Mouse (Mus musculus): Measurements from ENCODE around the gene Xrcc1. TPM values are rescaled to one million over a fixed set of nuclear protein-coding genes. Genes with fewer than 3 reads are reported as not detected.
A peak's percentile ranks its signal among the peaks of the same experiment; 100 is the strongest.

Gene Xrcc1
- polyA plus RNA-seq, 1 experiment from 2014 or later = 66.6 TPM

DNA sequence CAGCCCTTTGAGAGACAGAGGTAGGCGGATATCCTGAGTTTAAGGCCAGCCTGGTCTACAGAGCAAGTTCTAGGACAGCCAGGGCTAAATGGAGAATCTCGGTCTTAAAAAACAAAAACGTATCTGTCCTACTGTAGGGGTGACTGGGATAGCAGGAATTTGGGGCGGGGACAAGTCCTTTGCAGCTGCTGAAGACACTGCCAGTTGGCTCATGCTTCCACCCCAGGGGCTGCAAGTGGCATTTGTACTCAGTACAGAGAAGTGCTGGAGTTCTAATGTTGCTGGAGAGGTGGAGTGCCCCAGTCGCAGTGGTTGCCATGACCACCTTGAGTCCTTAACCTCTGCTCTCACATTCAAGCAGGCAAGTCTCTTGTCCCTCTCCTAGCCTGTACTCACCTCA, 23.3 kb upstream of the Xrcc1 start:
- H3K36me3 ChIP-seq (ENCODE audit: control insufficient read depth, insufficient read depth, low read length) = peaks cover 7% of the 10 kb centered on the region; the same call in 1 of the 2 replicates
- H3K4me2 ChIP-seq (ENCODE audit: low read length) = no peak overlapping the region
- H3K9me3 ChIP-seq (replicated peaks; ENCODE audit: control insufficient read depth, low read length) = no peaks in the 10 kb centered on the region
- DNase-seq (ENCODE audit: low spot score) (no peak), ATAC-seq (no peak)
- 71% methylated on average over 5 of the region's 5 CpGs for WGBS
- no peak overlapping the region for H3K27ac ChIP-seq (ENCODE audit: low read depth, low read length)
- H3K4me1 ChIP-seq (ENCODE audit: control insufficient read depth, insufficient read depth, low read length) = no peaks in the 10 kb centered on the region
- no peak overlapping the region for H3K9ac ChIP-seq (ENCODE audit: low read length)
- H3K27me3 ChIP-seq (replicated peaks; ENCODE audit: control insufficient read depth, insufficient read depth, low read length) = no peaks in the 10 kb centered on the region
- H3K4me3 ChIP-seq (ENCODE audit: low read depth, low read length) = no peak overlapping the region

DNA sequence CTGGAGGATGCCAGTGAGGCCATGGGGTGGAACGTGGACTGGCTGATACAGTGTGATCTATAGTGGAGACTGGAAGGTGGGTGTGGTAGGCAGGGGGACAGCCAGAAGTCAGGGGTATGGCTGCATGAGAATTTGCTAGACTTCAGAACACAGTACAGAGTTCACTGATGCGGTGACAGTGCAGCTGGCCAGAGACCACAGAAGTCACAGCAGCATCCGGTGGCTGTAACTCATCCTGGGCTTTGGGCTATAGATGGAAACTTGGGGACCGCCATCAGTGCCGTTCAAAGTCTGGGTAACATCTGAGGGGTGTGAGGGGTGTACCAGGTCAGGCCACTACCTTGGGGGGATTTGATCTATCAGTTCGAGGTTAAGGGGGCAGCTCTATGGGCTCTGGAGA, 22.4 kb upstream of the Xrcc1 start:
- Histone ChIP-seq H3K4me3 (ENCODE audit: low read depth, low read length) (no peak overlapping the region), H3K9ac (ENCODE audit: low read length) (no peak overlapping the region), H3K4me2 (ENCODE audit: low read length) (no peak overlapping the region), H3K9me3 (replicated peaks; ENCODE audit: control insufficient read depth, low read length) (no peaks in the 10 kb centered on the region), H3K27me3 (replicated peaks; ENCODE audit: control insufficient read depth, insufficient read depth, low read length) (no peaks in the 10 kb centered on the region), H3K27ac (ENCODE audit: low read depth, low read length) (no peak overlapping the region), H3K4me1 (ENCODE audit: control insufficient read depth, insufficient read depth, low read length) (no peaks in the 10 kb centered on the region), H3K36me3 (ENCODE audit: control insufficient read depth, insufficient read depth, low read length) (0 out of 2 replicates have a peak, but pooled peaks cover 3% of the 10 kb centered on the region)
- ATAC-seq = no peak
- DNase-seq (ENCODE audit: low spot score) = no peak
- 87% methylated on average over 6 of the region's 6 CpGs for WGBS

DNA sequence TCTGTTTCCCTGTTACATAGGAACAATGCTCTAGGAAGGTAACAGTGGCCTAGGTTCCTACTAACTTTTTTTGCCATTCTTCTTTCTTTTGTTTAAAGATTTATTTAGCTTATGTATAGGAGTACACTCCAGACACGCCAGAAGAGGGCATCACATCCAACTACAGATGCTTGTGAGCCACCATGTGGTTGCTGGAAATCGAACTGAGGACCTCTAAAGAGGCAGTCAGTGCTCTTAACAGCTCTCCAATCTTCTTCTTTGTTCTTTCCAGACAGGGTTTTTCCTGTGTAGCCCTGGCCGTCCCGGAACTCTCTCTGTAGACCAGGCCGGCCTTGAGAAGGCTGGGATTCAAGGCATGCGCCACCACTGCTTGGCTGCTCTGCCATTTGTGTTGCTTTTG, 21.1 kb upstream of the Xrcc1 start:
- ATAC-seq = no peak
- 87% methylated on average over 6 of the region's 6 CpGs for WGBS

DNA sequence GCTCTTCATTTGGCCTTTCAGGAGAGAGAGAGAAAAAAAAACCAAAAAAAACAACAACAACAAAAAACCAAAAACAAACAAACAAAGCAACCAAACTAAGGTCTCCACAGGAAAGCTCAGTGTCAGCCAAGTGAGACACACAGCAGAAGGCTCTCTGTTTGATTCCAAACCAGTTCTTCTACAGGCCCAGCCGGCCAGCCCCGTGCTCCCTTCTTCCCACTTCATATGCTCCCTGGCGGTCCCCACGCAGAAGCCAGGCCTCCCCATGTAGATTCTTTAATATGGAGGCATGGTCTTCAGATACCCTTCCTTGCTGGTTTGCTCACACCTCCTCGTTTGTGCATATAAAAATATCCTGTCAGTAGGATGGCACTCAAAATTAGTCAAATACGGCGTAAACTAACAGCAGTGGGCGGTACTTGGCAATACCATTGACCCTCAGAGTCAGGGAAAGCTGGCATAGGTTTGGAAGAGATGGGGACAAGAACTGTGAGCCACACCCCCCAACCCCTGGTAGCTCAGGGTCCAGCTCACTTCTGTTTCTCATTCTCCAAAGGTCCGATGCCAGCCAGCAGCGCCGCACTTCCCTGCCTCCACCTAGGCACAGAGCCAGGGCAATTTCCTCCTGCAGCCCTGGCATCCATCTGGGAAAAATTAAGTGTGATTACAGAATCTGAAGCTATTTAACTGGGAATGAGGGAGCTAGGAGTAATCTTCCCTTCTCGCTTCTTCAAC, 20.2 kb upstream of the Xrcc1 start:
- 0 out of 2 replicates have a peak, but pooled peaks cover 2% of the 10 kb centered on the region for H3K36me3 ChIP-seq (ENCODE audit: control insufficient read depth, insufficient read depth, low read length)
- no peak overlapping the region for H3K9ac ChIP-seq (ENCODE audit: low read length)
- 83% methylated on average over 12 of the region's 12 CpGs for WGBS
- no peak overlapping the region for H3K4me3 ChIP-seq (ENCODE audit: low read depth, low read length)
- DNase-seq (ENCODE audit: low spot score) (peak; percentile 33), ATAC-seq (no peak)
- no peak overlapping the region for H3K4me2 ChIP-seq (ENCODE audit: low read length)
- peaks cover 5% of the 10 kb centered on the region for H3K4me1 ChIP-seq (ENCODE audit: control insufficient read depth, insufficient read depth, low read length)
- H3K9me3 ChIP-seq (replicated peaks; ENCODE audit: control insufficient read depth, low read length) = no peaks in the 10 kb centered on the region
- H3K27ac ChIP-seq (ENCODE audit: low read depth, low read length) = no peak overlapping the region
- H3K27me3 ChIP-seq (replicated peaks; ENCODE audit: control insufficient read depth, insufficient read depth, low read length) = no peaks in the 10 kb centered on the region

More for the DNA sequence above, 21.1 kb upstream of the Xrcc1 start:
- Histone ChIP-seq H3K4me3 (ENCODE audit: low read depth, low read length) (no peak overlapping the region), H3K36me3 (ENCODE audit: control insufficient read depth, insufficient read depth, low read length) (0 out of 2 replicates have a peak, but pooled peaks cover 2% of the 10 kb centered on the region), H3K4me1 (ENCODE audit: control insufficient read depth, insufficient read depth, low read length) (peaks cover 5% of the 10 kb centered on the region), H3K4me2 (ENCODE audit: low read length) (no peak overlapping the region), H3K9ac (ENCODE audit: low read length) (no peak overlapping the region), H3K27me3 (replicated peaks; ENCODE audit: control insufficient read depth, insufficient read depth, low read length) (no peaks in the 10 kb centered on the region), H3K27ac (ENCODE audit: low read depth, low read length) (no peak overlapping the region), H3K9me3 (replicated peaks; ENCODE audit: control insufficient read depth, low read length) (no peaks in the 10 kb centered on the region)
- DNase-seq (ENCODE audit: low spot score) = no peak

DNA sequence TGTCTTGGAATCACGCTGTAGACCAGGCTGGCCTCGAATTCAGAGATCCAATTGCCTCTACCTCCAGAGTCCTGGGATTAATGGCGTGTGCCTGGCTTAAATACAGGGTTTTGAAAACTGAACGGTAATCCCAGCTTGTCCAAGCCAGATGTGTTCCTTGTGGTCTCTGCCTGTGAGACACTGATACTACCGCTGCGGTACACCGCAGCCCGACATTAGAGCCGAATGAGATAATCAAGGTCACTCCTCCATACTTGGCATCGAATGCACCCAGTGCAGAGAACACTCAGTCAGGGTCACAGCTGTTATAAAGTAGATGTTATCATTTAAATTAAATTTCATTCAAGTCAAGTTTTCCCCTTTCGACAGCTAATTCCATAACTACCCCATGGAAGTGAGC, 17.2 kb upstream of the Xrcc1 start:
- Histone ChIP-seq H3K4me2 (ENCODE audit: low read length) (no peak overlapping the region), H3K4me1 (ENCODE audit: control insufficient read depth, insufficient read depth, low read length) (peaks cover 15% of the 10 kb centered on the region), H3K9me3 (replicated peaks; ENCODE audit: control insufficient read depth, low read length) (no peaks in the 10 kb centered on the region), H3K9ac (ENCODE audit: low read length) (no peak overlapping the region), H3K4me3 (ENCODE audit: low read depth, low read length) (no peak overlapping the region), H3K27ac (ENCODE audit: low read depth, low read length) (no peak overlapping the region), H3K36me3 (ENCODE audit: control insufficient read depth, insufficient read depth, low read length) (peaks cover 10% of the 10 kb centered on the region), H3K27me3 (replicated peaks; ENCODE audit: control insufficient read depth, insufficient read depth, low read length) (no peaks in the 10 kb centered on the region)
- no peak for ATAC-seq
- no peak for DNase-seq (ENCODE audit: low spot score)
- WGBS = 95% methylated on average over 11 of the region's 11 CpGs

DNA sequence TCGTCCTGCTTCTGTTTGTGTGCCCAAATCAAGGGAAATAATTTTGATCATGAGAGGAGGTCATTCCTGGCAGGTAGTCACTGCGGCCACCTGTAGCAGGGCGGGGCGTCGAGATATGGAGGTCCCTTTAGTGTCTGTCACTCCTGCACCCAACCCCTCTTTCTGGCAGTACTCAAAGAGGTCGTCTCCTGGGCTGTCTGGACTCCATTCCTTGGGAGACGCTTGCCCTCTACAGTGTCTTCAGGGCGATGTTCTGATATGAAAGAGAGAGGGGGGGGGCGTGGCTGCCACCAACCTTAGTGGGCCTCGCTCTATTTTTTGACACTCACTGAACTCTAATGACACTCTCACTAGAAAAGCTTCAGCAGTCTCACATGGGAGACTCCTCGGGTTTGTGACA, 16.5 kb upstream of the Xrcc1 start:
- Histone ChIP-seq H3K36me3 (ENCODE audit: control insufficient read depth, insufficient read depth, low read length) (peaks cover 17% of the 10 kb centered on the region), H3K9ac (ENCODE audit: low read length) (peak overlapping the region; percentile 71), H3K4me2 (ENCODE audit: low read length) (peak overlapping the region; percentile 92), H3K4me1 (ENCODE audit: control insufficient read depth, insufficient read depth, low read length) (peaks cover 18% of the 10 kb centered on the region), H3K9me3 (replicated peaks; ENCODE audit: control insufficient read depth, low read length) (no peaks in the 10 kb centered on the region), H3K4me3 (ENCODE audit: low read depth, low read length) (peak overlapping the region; percentile 75), H3K27me3 (replicated peaks; ENCODE audit: control insufficient read depth, insufficient read depth, low read length) (no peaks in the 10 kb centered on the region), H3K27ac (ENCODE audit: low read depth, low read length) (peak overlapping the region; percentile 79)
- DNase-seq (ENCODE audit: low spot score) (no peak), ATAC-seq (no peak; the same call in 1 of the 2 replicates)
- 54% methylated on average over 11 of the region's 11 CpGs for WGBS

DNA sequence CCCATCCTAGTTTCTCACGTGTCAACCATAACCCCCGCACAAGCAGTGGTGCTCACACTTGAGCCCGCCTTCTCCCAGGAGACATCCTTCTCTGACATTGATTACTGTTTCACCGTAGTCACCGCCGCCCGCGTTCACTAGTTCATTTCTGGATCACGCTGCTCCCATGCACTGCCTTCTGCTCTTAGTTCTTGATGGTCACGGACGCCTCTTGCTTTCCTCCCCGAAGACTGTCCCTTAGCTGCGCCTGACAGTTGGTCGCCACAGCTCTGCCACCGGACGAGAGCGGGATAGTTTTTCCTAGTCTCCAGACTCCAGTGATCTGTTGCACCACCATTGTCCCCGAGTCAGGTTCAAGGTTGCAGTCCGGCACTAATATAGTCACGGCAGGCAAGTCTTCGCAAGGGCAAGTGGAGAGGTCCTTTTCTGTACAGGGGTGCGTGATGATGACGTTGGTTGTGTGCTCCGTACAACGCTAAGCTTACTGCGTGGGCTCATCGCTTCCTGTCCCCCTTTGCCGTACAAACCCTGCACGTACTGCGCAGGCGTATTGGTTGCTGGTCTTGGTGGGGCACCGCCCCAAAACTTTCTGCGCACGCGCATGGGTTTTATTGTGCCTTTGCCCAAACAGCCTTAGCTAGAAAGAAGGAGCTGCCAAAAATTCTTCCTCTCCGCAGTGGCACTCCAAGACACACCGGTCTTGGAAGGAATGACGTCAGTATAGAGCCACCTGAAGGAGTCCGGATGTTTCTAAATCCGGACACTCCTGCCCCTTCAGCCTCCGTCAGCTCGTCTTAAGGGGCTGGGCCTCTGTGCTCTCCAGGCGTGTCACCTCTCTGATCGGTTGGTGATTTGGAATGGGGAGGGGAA, 15.8 kb upstream of the Xrcc1 start, which contains the start of gene Irgq:
Irgq (plus strand) TSS at position 628 of the 870 bp plus-strand sequence.
- peak within 1 kb of the TSS; percentile 90 for H3K27ac ChIP-seq (ENCODE audit: low read depth, low read length)
- peak; percentile 96 for ATAC-seq
- peak within 1 kb of the TSS; percentile 75 for H3K4me3 ChIP-seq (ENCODE audit: low read depth, low read length)
- H3K4me2 ChIP-seq (ENCODE audit: low read length) = peak within 1 kb of the TSS; percentile 92
- under 1% methylated on average over 44 of the region's 44 CpGs for WGBS
- no peaks in the 10 kb centered on the region for H3K9me3 ChIP-seq (replicated peaks; ENCODE audit: control insufficient read depth, low read length)
- DNase-seq (ENCODE audit: low spot score) = peak; percentile 100
- H3K4me1 ChIP-seq (ENCODE audit: control insufficient read depth, insufficient read depth, low read length) = peaks cover 18% of the 10 kb centered on the region
- peak within 1 kb of the TSS; percentile 96 for H3K9ac ChIP-seq (ENCODE audit: low read length)
- H3K36me3 ChIP-seq (ENCODE audit: control insufficient read depth, insufficient read depth, low read length) = peaks cover 25% of the 10 kb centered on the region
- H3K27me3 ChIP-seq (replicated peaks; ENCODE audit: control insufficient read depth, insufficient read depth, low read length) = no peaks in the 10 kb centered on the region

DNA sequence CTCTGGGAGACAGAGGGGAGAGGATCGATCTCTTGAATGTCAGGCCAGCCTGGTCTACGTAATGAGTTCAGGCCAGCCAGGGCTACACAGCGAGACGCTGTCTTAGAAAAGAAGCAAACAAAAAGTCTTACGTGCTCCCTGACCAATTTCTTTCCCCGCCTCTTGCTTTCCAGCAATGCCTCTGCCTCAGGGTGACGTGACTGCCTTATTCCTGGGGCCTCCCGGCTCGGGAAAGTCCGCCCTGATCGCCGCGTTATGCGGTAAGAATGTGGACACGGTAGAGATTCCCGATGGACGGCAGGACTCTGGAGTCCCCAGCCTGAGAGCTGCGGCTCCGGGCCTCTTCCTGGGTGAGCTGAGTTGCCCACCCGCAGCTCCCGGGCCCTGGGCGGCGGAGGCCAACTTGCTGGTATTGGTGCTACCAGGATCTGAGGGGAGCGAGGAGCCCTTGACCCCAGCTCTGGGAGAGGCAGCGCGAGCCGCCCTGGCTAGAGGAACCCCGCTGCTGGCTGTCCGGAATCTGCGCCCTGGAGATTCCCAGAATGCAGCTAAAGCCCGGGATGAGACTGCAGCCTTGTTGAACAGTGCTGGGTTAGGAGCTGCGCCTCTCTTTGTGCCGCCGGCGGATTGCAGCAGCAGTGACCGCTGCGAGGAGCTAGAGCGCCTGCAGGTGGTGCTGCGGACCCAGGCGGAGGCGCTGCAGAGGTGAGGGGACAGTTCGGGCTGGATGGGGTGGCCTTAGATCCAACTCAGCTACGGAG, 14.7 kb upstream of the Xrcc1 start:
- ATAC-seq = peak; percentile 65
- Histone ChIP-seq H3K4me3 (ENCODE audit: low read depth, low read length) (peak overlapping the region; percentile 75), H3K9ac (ENCODE audit: low read length) (peak overlapping the region; percentile 96), H3K4me1 (ENCODE audit: control insufficient read depth, insufficient read depth, low read length) (peaks cover 18% of the 10 kb centered on the region), H3K9me3 (replicated peaks; ENCODE audit: control insufficient read depth, low read length) (no peaks in the 10 kb centered on the region), H3K4me2 (ENCODE audit: low read length) (peak overlapping the region; percentile 92), H3K27ac (ENCODE audit: low read depth, low read length) (peak overlapping the region; percentile 90), H3K27me3 (replicated peaks; ENCODE audit: control insufficient read depth, insufficient read depth, low read length) (no peaks in the 10 kb centered on the region), H3K36me3 (ENCODE audit: control insufficient read depth, insufficient read depth, low read length) (peaks cover 36% of the 10 kb centered on the region)
- DNase-seq (ENCODE audit: low spot score) = peak; percentile 84
- under 1% methylated on average over 43 of the region's 43 CpGs for WGBS

Data from forebrain, embryonic 14.5 days (tissue).